Comparison of ENCODE assay signal across 10 mouse cellular contexts in the genomic region with DNA sequence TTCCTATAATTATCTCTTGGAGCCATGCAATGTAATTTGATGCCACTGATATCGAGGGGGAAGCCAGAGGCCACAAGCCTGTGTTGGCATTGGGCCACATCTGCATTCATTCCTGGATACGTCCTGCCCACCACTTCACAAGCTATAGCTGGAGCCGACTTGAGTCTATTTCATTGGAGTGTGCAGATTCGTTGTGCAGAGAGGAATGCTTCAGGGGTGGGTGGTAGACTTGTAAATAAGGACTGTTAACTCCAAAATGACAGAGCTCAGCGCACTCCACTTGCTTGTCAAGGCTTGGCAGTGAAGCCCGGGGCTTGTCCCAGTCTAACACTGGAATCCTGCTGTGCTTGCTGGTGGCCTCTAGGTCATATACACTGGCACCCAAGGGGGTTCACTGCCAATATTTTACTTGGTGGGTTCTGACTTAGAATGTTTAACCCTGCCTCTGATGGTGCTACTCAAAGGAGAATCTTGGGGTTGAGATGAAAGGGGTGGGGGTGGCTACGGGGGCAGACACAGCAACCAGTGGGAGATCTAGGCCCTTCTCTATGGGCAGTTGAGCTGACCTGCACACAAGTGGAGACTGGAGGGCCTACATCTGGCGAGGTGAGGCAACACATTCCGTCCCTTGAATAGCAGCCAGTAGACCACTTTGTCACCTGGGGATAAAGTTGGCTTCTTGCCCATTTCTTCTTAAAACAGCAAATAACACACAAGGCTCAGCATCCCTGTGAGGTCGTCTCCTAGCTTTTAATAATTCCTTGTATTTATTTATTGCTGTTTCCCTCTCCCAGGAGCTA.
DNase-seq lines count a peak whose midpoint lies in the region; ATAC-seq lines count a peak whose summit lies in the region.
"Had no signal": no experiment of that assay in that cellular context is flagged by ENCODE, and none has a peak within 500 bp of the region (broad histone marks: within the 10 kb centered on the region; RNA-seq: fewer than 3 reads in every experiment).

No protein-coding gene starts in this region.

- H3K4me1 ChIP-seq in embryonic facial prominence, embryonic 15.5 days = peaks cover 25% of the 10 kb centered on the region
- peaks cover 13% of the 10 kb centered on the region for H3K4me1 ChIP-seq in intestine, embryonic 16.5 days (ENCODE audit: control insufficient read depth, insufficient read depth, low read length)

- ATAC-seq in embryonic facial prominence, embryonic 15.5 days (ENCODE audit: insufficient number of reproducible peaks, low FRiP score, low TSS enrichment, low read depth) = peak; percentile 67
- peak; percentile 76 for ATAC-seq in intestine, embryonic 16.5 days

- intact Hi-C loops in heart, postnatal 25 days (cut with DNase I) = no loop called here

- H3K27ac ChIP-seq in embryonic facial prominence, embryonic 15.5 days (replicated peaks) = peak overlapping the region; percentile 63
- peak overlapping the region; percentile 68 for H3K27ac ChIP-seq in intestine, embryonic 16.5 days (ENCODE audit: low read length)
- H3K27ac ChIP-seq: left cerebral cortex, adult 2 months had no signal

- H3K9me3 ChIP-seq in embryonic facial prominence, embryonic 15.5 days (replicated peaks) = no peaks in the 10 kb centered on the region
- no peaks in the 10 kb centered on the region for H3K9me3 ChIP-seq in intestine, embryonic 16.5 days (ENCODE audit: control insufficient read depth, low read length)

- H3K4me3 ChIP-seq in embryonic facial prominence, embryonic 15.5 days (replicated peaks) = no peak overlapping the region
- H3K4me3 ChIP-seq in intestine, embryonic 16.5 days (ENCODE audit: low read length) = no peak overlapping the region
- H3K4me3 ChIP-seq: left cerebral cortex, adult 2 months had no signal

- no peak overlapping the region for H3K9ac ChIP-seq in embryonic facial prominence, embryonic 15.5 days
- H3K9ac ChIP-seq in intestine, embryonic 16.5 days (ENCODE audit: low read depth, low read length) = no peak overlapping the region

- DNase-seq in heart, adult 18-20 months = peak; percentile 45 to 55
- no peak for DNase-seq in heart, postnatal 25 days (ENCODE audit: low spot score)
- DNase-seq in 416B (ENCODE audit: low read depth) = peak; percentile 95
- no peak for DNase-seq in cerebellum, adult 11-12 months
- no peak for DNase-seq in urinary bladder, postnatal 10 days (ENCODE audit: low spot score)
- DNase-seq in ovary, adult 18-20 months (ENCODE audit: low spot score) = no peak

- peaks cover 4% of the 10 kb centered on the region; the same call in 1 of the 2 replicates for H3K36me3 ChIP-seq in embryonic facial prominence, embryonic 15.5 days
- H3K36me3 ChIP-seq in intestine, embryonic 16.5 days (ENCODE audit: control insufficient read depth, insufficient read depth, low read length) = no peaks in the 10 kb centered on the region

- no peaks in the 10 kb centered on the region for H3K27me3 ChIP-seq in embryonic facial prominence, embryonic 15.5 days
- H3K27me3 ChIP-seq in intestine, embryonic 16.5 days (replicated peaks; ENCODE audit: control insufficient read depth, insufficient read depth, low read length) = no peaks in the 10 kb centered on the region
- H3K27me3 ChIP-seq: CH12.LX had no signal

- whole genome bisulfite sequencing in embryonic facial prominence, embryonic 15.5 days = 32% methylated on average over 10 of the region's 10 CpGs
- WGBS in intestine, embryonic 16.5 days = 38% methylated on average over 10 of the region's 10 CpGs

- H3K4me2 ChIP-seq in embryonic facial prominence, embryonic 15.5 days (replicated peaks) = no peak overlapping the region
- H3K4me2 ChIP-seq in intestine, embryonic 16.5 days (ENCODE audit: low read depth, low read length) = no peak overlapping the region

Comparison
In these comparisons a context has a peak if more than half of its experiments do, and no peak if none do; other contexts are left out.
1. DNase-seq: peak in heart, adult 18-20 months (2 of 2) and 416B (single experiment); none in heart, postnatal 25 days (single experiment), cerebellum, adult 11-12 months (single experiment), urinary bladder, postnatal 10 days (single experiment) and ovary, adult 18-20 months (single experiment).